In the genomic region with DNA sequence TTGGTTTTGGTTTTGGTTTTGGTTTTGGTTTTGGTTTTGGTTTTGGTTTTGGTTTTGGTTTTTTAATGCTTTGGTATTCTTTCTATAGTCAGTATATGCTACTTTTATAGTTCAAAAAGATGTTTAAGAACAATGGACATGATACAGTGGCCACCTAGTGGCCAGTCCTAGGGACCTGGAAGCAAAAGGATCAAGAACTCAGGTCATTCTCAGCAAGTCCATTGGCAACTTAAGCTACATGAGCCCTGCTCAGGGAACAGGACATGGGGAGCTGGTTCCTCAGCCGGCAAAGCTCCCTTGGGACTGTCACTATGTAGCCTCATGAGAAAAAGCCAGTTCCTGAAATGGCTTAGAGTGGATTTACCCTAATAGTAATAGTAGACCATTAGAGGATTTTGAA, we compare ENCODE assay signal across 11 mouse cellular contexts. TPM values are rescaled to one million over a fixed set of nuclear protein-coding genes. Genes with fewer than 3 reads are reported as not detected.
DNase-seq lines count a peak whose midpoint lies in the region; ATAC-seq and TF ChIP-seq lines count a peak whose summit lies in the region.
"Had no signal": no experiment of that assay in that cellular context is flagged by ENCODE, and none has a peak within 500 bp of the region (broad histone marks: within the 10 kb centered on the region; RNA-seq: fewer than 3 reads in every experiment).

No protein-coding gene starts in this region.

- peak; percentile 27 for DNase-seq in forebrain, embryonic 14.5 days (ENCODE audit: low spot score)
- DNase-seq in liver, adult 2 months (ENCODE audit: extremely low read depth, low read depth, low spot score) = peak; percentile 16
- peak; percentile 3 for DNase-seq in c-Kit-positive CD71-negative TER-119-negative erythroid progenitor cells, embryonic 14.5 days (ENCODE audit: low read depth)
- peak; percentile 13 for DNase-seq in retina, adult 2 months (ENCODE audit: low read depth, low spot score)
- DNase-seq in left cerebral cortex, adult 9 months (ENCODE audit: low spot score in 2 of 2) = no peak
- no peak for DNase-seq in gastrocnemius, postnatal 25 days
- DNase-seq: liver, embryonic 13.5 days; right cerebral cortex, postnatal 25 days had no signal

- H3K79me2 ChIP-seq in liver, adult 2 months (ENCODE audit: control insufficient read depth, insufficient read depth, low read length) = no peaks in the 10 kb centered on the region

- no peak for ATAC-seq in forebrain, embryonic 14.5 days
- no peak for ATAC-seq in forebrain, embryonic 15.5 days (replicated peaks)
- no peak for ATAC-seq in liver, embryonic 12.5 days

- 47% methylated on average over 1 of the region's 1 CpGs for WGBS in forebrain, embryonic 14.5 days
- 55% methylated on average over 1 of the region's 1 CpGs for WGBS in forebrain, embryonic 15.5 days
- 54% methylated on average over 1 of the region's 1 CpGs for WGBS in liver, adult 2 months
- 47% methylated on average over 1 of the region's 1 CpGs for WGBS in liver, embryonic 12.5 days (ENCODE audit: insufficient replicate concordance)

- TF ChIP-seq POLR2A in liver, adult 2 months (IDR thresholded peaks at IDR 0.05; ENCODE audit: extremely low read depth, insufficient read depth, low read length) = no peak

- TF ChIP-seq CTCF in liver, adult 2 months (IDR thresholded peaks at IDR 0.05; ENCODE audit: low read depth, low read length) = no peak

- H3K27me3 ChIP-seq in forebrain, embryonic 14.5 days (replicated peaks; ENCODE audit: control insufficient read depth, insufficient read depth, low read length) = no peaks in the 10 kb centered on the region
- H3K27me3 ChIP-seq in forebrain, embryonic 15.5 days = no peaks in the 10 kb centered on the region
- H3K27me3 ChIP-seq in liver, adult 2 months (ENCODE audit: control insufficient read depth, insufficient read depth, low read length) = no peaks in the 10 kb centered on the region
- no peaks in the 10 kb centered on the region for H3K27me3 ChIP-seq in liver, embryonic 12.5 days (replicated peaks)
- H3K27me3 ChIP-seq: embryonic facial prominence, embryonic 15.5 days; liver, embryonic 13.5 days had no signal

- H3K4me1 ChIP-seq in forebrain, embryonic 14.5 days (ENCODE audit: control insufficient read depth, insufficient read depth, low read length) = no peaks in the 10 kb centered on the region
- no peaks in the 10 kb centered on the region for H3K4me1 ChIP-seq in forebrain, embryonic 15.5 days
- no peaks in the 10 kb centered on the region for H3K4me1 ChIP-seq in liver, adult 2 months (ENCODE audit: control insufficient read depth, insufficient read depth, low read length)
- no peaks in the 10 kb centered on the region for H3K4me1 ChIP-seq in liver, embryonic 12.5 days
- H3K4me1 ChIP-seq: embryonic facial prominence, embryonic 15.5 days; liver, embryonic 13.5 days had no signal

- no peak overlapping the region for H3K4me3 ChIP-seq in forebrain, embryonic 14.5 days (ENCODE audit: low read depth, low read length)
- no peak overlapping the region for H3K4me3 ChIP-seq in forebrain, embryonic 15.5 days
- H3K4me3 ChIP-seq in liver, adult 2 months (ENCODE audit: insufficient read depth, low read depth, low read length) = no peak overlapping the region
- H3K4me3 ChIP-seq in liver, embryonic 12.5 days = no peak overlapping the region
- H3K4me3 ChIP-seq: embryonic facial prominence, embryonic 15.5 days; liver, embryonic 13.5 days had no signal

- no peak overlapping the region for H3K27ac ChIP-seq in forebrain, embryonic 14.5 days (ENCODE audit: low read depth, low read length)
- no peak overlapping the region for H3K27ac ChIP-seq in forebrain, embryonic 15.5 days (replicated peaks)
- no peak overlapping the region for H3K27ac ChIP-seq in liver, adult 2 months (replicated peaks; ENCODE audit: insufficient read depth, low read depth, low read length)
- H3K27ac ChIP-seq in liver, embryonic 12.5 days = no peak overlapping the region
- H3K27ac ChIP-seq: embryonic facial prominence, embryonic 15.5 days; liver, embryonic 13.5 days had no signal

- no peak overlapping the region for H3K4me2 ChIP-seq in forebrain, embryonic 14.5 days (ENCODE audit: low read length)
- H3K4me2 ChIP-seq in forebrain, embryonic 15.5 days (replicated peaks) = no peak overlapping the region
- H3K4me2 ChIP-seq in liver, embryonic 12.5 days = no peak overlapping the region
- H3K4me2 ChIP-seq: embryonic facial prominence, embryonic 15.5 days; liver, embryonic 13.5 days had no signal

- H3K9me3 ChIP-seq in forebrain, embryonic 14.5 days (replicated peaks; ENCODE audit: control insufficient read depth, low read length) = no peaks in the 10 kb centered on the region
- no peaks in the 10 kb centered on the region for H3K9me3 ChIP-seq in forebrain, embryonic 15.5 days
- H3K9me3 ChIP-seq in liver, embryonic 12.5 days (replicated peaks) = no peaks in the 10 kb centered on the region
- H3K9me3 ChIP-seq: embryonic facial prominence, embryonic 15.5 days; liver, embryonic 13.5 days had no signal

- peaks cover 8% of the 10 kb centered on the region; the same call in 1 of the 2 replicates for H3K36me3 ChIP-seq in forebrain, embryonic 14.5 days (ENCODE audit: control insufficient read depth, insufficient read depth, low read length)
- H3K36me3 ChIP-seq in forebrain, embryonic 15.5 days = 0 out of 2 replicates have a peak, but pooled peaks cover 2% of the 10 kb centered on the region
- H3K36me3 ChIP-seq in liver, adult 2 months (ENCODE audit: control insufficient read depth, insufficient read depth, low read length) = no peaks in the 10 kb centered on the region
- H3K36me3 ChIP-seq in liver, embryonic 12.5 days = no peaks in the 10 kb centered on the region
- H3K36me3 ChIP-seq: embryonic facial prominence, embryonic 15.5 days; liver, embryonic 13.5 days had no signal

- no peak overlapping the region for H3K9ac ChIP-seq in forebrain, embryonic 14.5 days (ENCODE audit: low read length)
- H3K9ac ChIP-seq in forebrain, embryonic 15.5 days (replicated peaks) = no peak overlapping the region
- no peak overlapping the region for H3K9ac ChIP-seq in liver, adult 2 months (ENCODE audit: low read depth, low read length)
- H3K9ac ChIP-seq in liver, embryonic 12.5 days = no peak overlapping the region
- H3K9ac ChIP-seq: embryonic facial prominence, embryonic 15.5 days; liver, embryonic 13.5 days had no signal

RNA-seq across cellular contexts. Expression of a gene that starts 42.6 kb away (rescaled TPM):
- polyA plus RNA-seq in forebrain, embryonic 14.5 days (2014; fragmentation: Nextera tagmentation; extraction: Ambion mirVana) = 66.1 and 70.3 TPM in 2 replicates
- polyA plus RNA-seq in forebrain, embryonic 15.5 days (2015; fragmentation: Nextera tagmentation; extraction: Ambion mirVana) = 72.2 and 76.7 TPM in 2 replicates
- 87.9 and 97.6 TPM in 2 replicates for total RNA-seq in liver, adult 2 months (2014; rRNA removed)
- 89.0 and 104 TPM in 2 replicates for polyA plus RNA-seq in liver, adult 2 months (2012; rRNA removed)
- 547 and 565 TPM in 2 replicates for polyA plus RNA-seq in liver, embryonic 12.5 days (2016; fragmentation: Nextera tagmentation; extraction: Ambion mirVana)
- 10 to 100 TPM; 59.0 to 59.9 TPM for total RNA-seq in gastrocnemius, postnatal 25 days (2021)

RNA-seq across cellular contexts. Expression of a gene that starts 43.5 kb away (rescaled TPM):
- polyA plus RNA-seq in forebrain, embryonic 14.5 days (2014; fragmentation: Nextera tagmentation; extraction: Ambion mirVana) = 13.1 and 15.3 TPM in 2 replicates
- 25.5 and 28.3 TPM in 2 replicates for polyA plus RNA-seq in forebrain, embryonic 15.5 days (2015; fragmentation: Nextera tagmentation; extraction: Ambion mirVana)
- 22.6 and 23.7 TPM in 2 replicates for total RNA-seq in liver, adult 2 months (2014; rRNA removed)
- polyA plus RNA-seq in liver, adult 2 months (2012; rRNA removed) = 57.6 and 83.2 TPM in 2 replicates
- polyA plus RNA-seq in liver, embryonic 12.5 days (2016; fragmentation: Nextera tagmentation; extraction: Ambion mirVana) = 11.8 TPM in 2 replicates
- total RNA-seq in gastrocnemius, postnatal 25 days (2021) = 10 to 100 TPM; 13.1 to 14.7 TPM

Comparison
In these comparisons a context has a peak if more than half of its experiments do, and no peak if none do; other contexts are left out.
1. DNase-seq: peak in forebrain, embryonic 14.5 days (single experiment), liver, adult 2 months (single experiment), c-Kit-positive CD71-negative TER-119-negative erythroid progenitor cells, embryonic 14.5 days (single experiment) and retina, adult 2 months (single experiment); none in left cerebral cortex, adult 9 months (0 of 2) and gastrocnemius, postnatal 25 days (single experiment).